Mouse (Mus musculus) central nervous system, embryonic 18 days (tissue): Measurements from ENCODE around the gene Polrmt. TPM values are rescaled to one million over a fixed set of nuclear protein-coding genes. Genes with fewer than 3 reads are reported as not detected.

ENCODE experiments used
- polyA plus RNA-seq: library from polyadenylated mRNA; depleted of rRNA; stranded (reverse); fragments of >200 nt; gene quantifications from 2 replicates; pipeline ENCODE4 v1.2.3, GENCODE M21; 2012; rRNA removed

Polrmt gene
- polyA plus RNA-seq, result 53.8 and 57.3 TPM in 2 replicates

GRCm38 (mm10) chr10:79745898-79746773 is at the start of gene Polrmt:
Gene Polrmt (minus strand): TSS chr10:79746581.

GRCm38 (mm10) chr10:79793051-79793737 is 46.8 kb upstream of the Polrmt start, which contains the start of gene Palm:
Gene Palm (plus strand): TSS chr10:79793572.

GRCm38 (mm10) chr10:79790861-79791260 is 44.5 kb upstream of the Polrmt start, which contains the start of gene Prss57:
Gene Prss57 (minus strand): TSS chr10:79790961.

GRCm38 (mm10) chr10:79777103-79777531 is 30.7 kb upstream of the Polrmt start, which contains the start of gene Fstl3:
Gene Fstl3 (plus strand): TSS chr10:79777272.

GRCm38 (mm10) chr10:79766508-79767325 is 20.3 kb upstream of the Polrmt start, which contains the start of gene Rnf126:
Gene Rnf126 (minus strand): TSS chr10:79766952.

GRCm38 (mm10) chr10:79754856-79755516 is 8.6 kb upstream of the Polrmt start, which contains the start of gene Fgf22:
Gene Fgf22 (plus strand): TSS chr10:79755076.

GRCm38 (mm10) chr10:79716254-79716987 is 30.0 kb downstream of the Polrmt start, which contains the start of gene Hcn2:
Gene Hcn2 (plus strand): TSS chr10:79716634.

GRCm38 (mm10) chr10:79704065-79704969 is 42.1 kb downstream of the Polrmt start, which contains the start of gene Bsg:
Gene Bsg (plus strand): TSS chr10:79704491.

GRCm38 (mm10) chr10:79688720-79689119 is 57.7 kb downstream of the Polrmt start, which contains the start of gene Gzmm:
Gene Gzmm (plus strand): TSS chr10:79689020.

Other genes starting within 250 kb of the Polrmt start
- gene Plpp2, start 212.8 kb downstream of the Polrmt start, polyA plus RNA-seq, result 10.9 and 12.4 TPM in 2 replicates
- gene Mier2, start 191.4 kb downstream of the Polrmt start, polyA plus RNA-seq, result 106 and 121 TPM in 2 replicates
- gene Theg, start 159.2 kb downstream of the Polrmt start, polyA plus RNA-seq, result 0.09 TPM in 1 of 2 replicates, not detected in the other
- 16.1 and 17.1 TPM in 2 replicates for gene C2cd4c, start 132.6 kb downstream of the Polrmt start, polyA plus RNA-seq
- gene Shc2, start 108.7 kb downstream of the Polrmt start, polyA plus RNA-seq, result 63.2 and 63.8 TPM in 2 replicates
- gene Odf3l2, start 100.8 kb downstream of the Polrmt start, polyA plus RNA-seq, result 0.11 and 0.18 TPM in 2 replicates
- gene Madcam1, start 82.0 kb downstream of the Polrmt start, polyA plus RNA-seq, result 0.33 and 0.56 TPM in 2 replicates
- 64.1 and 65.6 TPM in 2 replicates for gene Tpgs1, start 77.2 kb downstream of the Polrmt start, polyA plus RNA-seq
- gene Cdc34, start 64.4 kb downstream of the Polrmt start, polyA plus RNA-seq, result 85.1 and 93.1 TPM in 2 replicates
- 2.0 and 2.2 TPM in 2 replicates for gene Gzmm, start 57.6 kb downstream of the Polrmt start, polyA plus RNA-seq
- 919 and 923 TPM in 2 replicates for gene Bsg, start 42.1 kb downstream of the Polrmt start, polyA plus RNA-seq
- gene Hcn2, start 29.9 kb downstream of the Polrmt start, polyA plus RNA-seq, result 22.0 and 26.6 TPM in 2 replicates
- gene Fgf22, start 8.5 kb upstream of the Polrmt start, polyA plus RNA-seq, result 1.0 and 1.1 TPM in 2 replicates
- gene Rnf126, start 20.4 kb upstream of the Polrmt start, polyA plus RNA-seq, result 118 and 136 TPM in 2 replicates
- 3.5 and 4.5 TPM in 2 replicates for gene Fstl3, start 30.7 kb upstream of the Polrmt start, polyA plus RNA-seq
- 0.26 and 0.39 TPM in 2 replicates for gene Prss57, start 44.4 kb upstream of the Polrmt start, polyA plus RNA-seq
- 177 and 219 TPM in 2 replicates for gene Palm, start 47.0 kb upstream of the Polrmt start, polyA plus RNA-seq
- 0.54 and 0.57 TPM in 2 replicates for gene Misp, start 74.4 kb upstream of the Polrmt start, polyA plus RNA-seq
- gene Ptbp1, start 107.8 kb upstream of the Polrmt start, polyA plus RNA-seq, result 82.1 and 86.6 TPM in 2 replicates
- gene Prtn3, start 127.9 kb upstream of the Polrmt start, polyA plus RNA-seq, result 15.8 and 16.7 TPM in 2 replicates
- gene Plppr3, start 128.1 kb upstream of the Polrmt start, polyA plus RNA-seq, result 680 and 811 TPM in 2 replicates
- not detected in 2 replicates for gene Elane, start 139.7 kb upstream of the Polrmt start, polyA plus RNA-seq
- 0.34 and 0.37 TPM in 2 replicates for gene Cfd, start 144.3 kb upstream of the Polrmt start, polyA plus RNA-seq
- 53.6 and 60.9 TPM in 2 replicates for gene Med16, start 162.3 kb upstream of the Polrmt start, polyA plus RNA-seq
- not detected in 2 replicates for gene Gm26602, start 164.3 kb upstream of the Polrmt start, polyA plus RNA-seq
- gene Kiss1r, start 170.4 kb upstream of the Polrmt start, polyA plus RNA-seq, result 6.1 and 6.5 TPM in 2 replicates
- 172 and 208 TPM in 2 replicates for gene R3hdm4, start 174.6 kb upstream of the Polrmt start, polyA plus RNA-seq
- 4.2 TPM in 2 replicates for gene Arid3a, start 180.5 kb upstream of the Polrmt start, polyA plus RNA-seq
- gene Wdr18, start 213.6 kb upstream of the Polrmt start, polyA plus RNA-seq, result 67.9 and 76.6 TPM in 2 replicates
- gene Grin3b, start 224.1 kb upstream of the Polrmt start, polyA plus RNA-seq, result 0.40 and 0.45 TPM in 2 replicates
- gene Tmem259, start 237.7 kb upstream of the Polrmt start, polyA plus RNA-seq, result 200 and 218 TPM in 2 replicates
- 18.9 and 19.8 TPM in 2 replicates for gene Cnn2, start 242.0 kb upstream of the Polrmt start, polyA plus RNA-seq
- gene Abca7, start 249.9 kb upstream of the Polrmt start, polyA plus RNA-seq, result 7.1 and 7.5 TPM in 2 replicates